Mouse (Mus musculus) stomach, embryonic 15.5 days (tissue): ENCODE data around the gene Cldn15. TPM values are rescaled to one million over a fixed set of nuclear protein-coding genes. Genes with fewer than 3 reads are reported as not detected.

Source experiments
- microRNA counts: library from miRNA; unstranded; fragments of <30 nt; microRNA quantifications from one replicate; lab custom pipeline; 2016
- microRNA-seq: library from miRNA; unstranded; fragments of <30 nt; microRNA quantifications from one replicate; pipeline ENCODE4, GENCODE M21; 2016
- polyA plus RNA-seq: library from polyadenylated mRNA; unstranded; fragments of >200 nt; fragmentation: Nextera tagmentation; extraction: Ambion mirVana; gene quantifications from 2 replicates; pipeline ENCODE4 v1.2.1, GENCODE M21; 2015

Cldn15 gene
- polyA plus RNA-seq, 1 experiment from 2014 or later, result 10.8 TPM

MicroRNA genes within 50 kb of the gene (microRNA counts, 519-probe panel; counts per million panel counts)
- microRNA mmu-miR-702 (lab: Ali Mortazavi, UCI), result not detected

Small RNA genes lying within 50 kb of the gene (microRNA-seq; reads per million reads assigned to microRNA genes)
- 25.5 reads per million, percentile 36 among the genes with 10 or more reads in this experiment for gene Mir702

Other genes with a start within 250 kb of the Cldn15 start
- gene Col26a1, start 83.4 kb upstream of the Cldn15 start, polyA plus RNA-seq, result 20.6 and 25.3 TPM in 2 replicates
- 59.5 and 62.3 TPM in 2 replicates for gene Ift22, start 58.5 kb upstream of the Cldn15 start, polyA plus RNA-seq
- 246 and 259 TPM in 2 replicates for gene Fis1, start 13.3 kb upstream of the Cldn15 start, polyA plus RNA-seq
- gene Plod3, start 20.4 kb downstream of the Cldn15 start, polyA plus RNA-seq, result 44.8 and 46.8 TPM in 2 replicates
- 90.6 and 94.3 TPM in 2 replicates for gene Znhit1, start 21.4 kb downstream of the Cldn15 start, polyA plus RNA-seq
- gene Vgf, start 59.8 kb downstream of the Cldn15 start, polyA plus RNA-seq, result 0.83 and 1.1 TPM in 2 replicates
- 189 and 211 TPM in 2 replicates for gene Ap1s1, start 79.5 kb downstream of the Cldn15 start, polyA plus RNA-seq
- 0.12 and 0.35 TPM in 2 replicates for gene Serpine1, start 105.7 kb downstream of the Cldn15 start, polyA plus RNA-seq
- 9.7 and 10.2 TPM in 2 replicates for gene Trim56, start 149.6 kb downstream of the Cldn15 start, polyA plus RNA-seq
- 0.54 and 1.9 TPM in 2 replicates for gene Muc3, start 182.7 kb downstream of the Cldn15 start, polyA plus RNA-seq
- 1.2 and 2.6 TPM in 2 replicates for gene Muc3a, start 245.8 kb downstream of the Cldn15 start, polyA plus RNA-seq